Mouse (Mus musculus) heart, postnatal 10 days (tissue): ENCODE measurements around the gene Angel2. TPM values are rescaled to one million over a fixed set of nuclear protein-coding genes. Genes with fewer than 3 reads are reported as not detected.
"Not testable (repeated sequence)": the region's sequence is repeated elsewhere in the genome, so short reads cannot be mapped to it uniquely, and the experiment has no call there.

Experiments used
- DNase-seq, 2 experiments: peaks; one replicate each; pipeline ENCODE4 v3.0.0; 2021
- intact Hi-C: fragments of 180-260 bp; cut with DNase I; formaldehyde crosslinking; loops from one replicate; pipeline ENCODE4 v1.15.1; 2025
- total RNA-seq, 2 experiments: library from RNA; stranded (reverse); gene quantifications; 2 replicates each; pipeline ENCODE4 v1.2.3; 2021

Angel2 gene
- 10 to 100 TPM; 28.1 to 32.9 TPM for total RNA-seq

GRCm38 (mm10) chr1:190924812-190925211 lies at the start of gene Angel2:
TSS of gene Angel2 (plus strand) at chr1:190925112.
- DNase-seq, intact Hi-C loops: not testable (repeated sequence)

- intact Hi-C loops, result no loop called here
Observed at GRCm38 (mm10) chr1:190875751-190876150, 49.2 kb upstream of the Angel2 start.

GRCm38 (mm10) chr1:190880638-190881037 lies 44.3 kb upstream of the Angel2 start:
- intact Hi-C loops, result loop anchor here (1.0 kb wide), 1 partner anchor 48 kb away; no protein-coding TSS in a partner anchor
- no peak for DNase-seq

More at GRCm38 (mm10) chr1:190875751-190876150, 49.2 kb upstream of the Angel2 start:
- no peak for DNase-seq

- DNase-seq, result peak; percentile 63 to 79
- intact Hi-C loops, result loop anchor here (1.0 kb wide), 1 partner anchor 49 kb away; no protein-coding TSS in a partner anchor
Observed at GRCm38 (mm10) chr1:190881422-190881821, 43.5 kb upstream of the Angel2 start.

GRCm38 (mm10) chr1:190886014-190886413 lies 38.9 kb upstream of the Angel2 start:
- no peak for DNase-seq
- intact Hi-C loops, result no loop called here

- DNase-seq, result no peak
- intact Hi-C loops, result no loop called here
Observed at GRCm38 (mm10) chr1:190888031-190888430, 36.9 kb upstream of the Angel2 start.

GRCm38 (mm10) chr1:190888646-190889045 lies 36.3 kb upstream of the Angel2 start:
- DNase-seq, result no peak
- intact Hi-C loops, result no loop called here

GRCm38 (mm10) chr1:190893559-190894167 lies 31.2 kb upstream of the Angel2 start:
- DNase-seq, result no peak
- intact Hi-C loops, result no loop called here

- DNase-seq, result no peak
- intact Hi-C loops, result no loop called here
Observed at GRCm38 (mm10) chr1:190898186-190898585, 26.7 kb upstream of the Angel2 start.

- intact Hi-C loops, result no loop called here
- peak; percentile 33 to 42 for DNase-seq
Observed at GRCm38 (mm10) chr1:190898899-190899575, 25.9 kb upstream of the Angel2 start.

GRCm38 (mm10) chr1:190901082-190901481 lies 23.8 kb upstream of the Angel2 start:
- peak in 1 of 2 experiments; percentile 18 for DNase-seq
- intact Hi-C loops, result no loop called here

GRCm38 (mm10) chr1:190904136-190904535 lies 20.8 kb upstream of the Angel2 start:
- intact Hi-C loops, result no loop called here

GRCm38 (mm10) chr1:190904714-190905113 lies 20.2 kb upstream of the Angel2 start:
- intact Hi-C loops, result no loop called here
- no peak for DNase-seq

More at GRCm38 (mm10) chr1:190904136-190904535, 20.8 kb upstream of the Angel2 start:
- no peak for DNase-seq

GRCm38 (mm10) chr1:190910836-190911235 lies 14.1 kb upstream of the Angel2 start:
- intact Hi-C loops, result no loop called here
- no peak for DNase-seq

- peak; percentile 81 to 90 for DNase-seq
Observed at GRCm38 (mm10) chr1:190911415-190912123, 13.3 kb upstream of the Angel2 start, which contains the start of gene Rps6kc1. TSS of gene Rps6kc1 (minus strand) at chr1:190911770.

GRCm38 (mm10) chr1:190912623-190913022 lies 12.3 kb upstream of the Angel2 start:
- intact Hi-C loops, result no loop called here

More at GRCm38 (mm10) chr1:190911415-190912123, 13.3 kb upstream of the Angel2 start, which contains the start of gene Rps6kc1:
- intact Hi-C loops, result no loop called here

GRCm38 (mm10) chr1:190918938-190919337 lies 6.0 kb upstream of the Angel2 start:
- no peak for DNase-seq
- intact Hi-C loops, result no loop called here

More at GRCm38 (mm10) chr1:190912623-190913022, 12.3 kb upstream of the Angel2 start:
- DNase-seq, result no peak

GRCm38 (mm10) chr1:190919725-190920469 lies 5.0 kb upstream of the Angel2 start:
- DNase-seq, result no peak
- intact Hi-C loops, result no loop called here

GRCm38 (mm10) chr1:190927311-190927710 lies 2.4 kb downstream of the Angel2 start:
- DNase-seq, result no peak
- intact Hi-C loops, result no loop called here

GRCm38 (mm10) chr1:190927751-190928369 lies 2.9 kb downstream of the Angel2 start:
- intact Hi-C loops, result no loop called here
- peak in 1 of 2 experiments; percentile 23 for DNase-seq
